Mouse (Mus musculus): ENCODE results near the gene Higd1a. TPM values are rescaled to one million over a fixed set of nuclear protein-coding genes. Genes with fewer than 3 reads are reported as not detected.

Gene Higd1a
- polyA plus RNA-seq, 1 experiment from 2014 or later, result 148 TPM

DNA sequence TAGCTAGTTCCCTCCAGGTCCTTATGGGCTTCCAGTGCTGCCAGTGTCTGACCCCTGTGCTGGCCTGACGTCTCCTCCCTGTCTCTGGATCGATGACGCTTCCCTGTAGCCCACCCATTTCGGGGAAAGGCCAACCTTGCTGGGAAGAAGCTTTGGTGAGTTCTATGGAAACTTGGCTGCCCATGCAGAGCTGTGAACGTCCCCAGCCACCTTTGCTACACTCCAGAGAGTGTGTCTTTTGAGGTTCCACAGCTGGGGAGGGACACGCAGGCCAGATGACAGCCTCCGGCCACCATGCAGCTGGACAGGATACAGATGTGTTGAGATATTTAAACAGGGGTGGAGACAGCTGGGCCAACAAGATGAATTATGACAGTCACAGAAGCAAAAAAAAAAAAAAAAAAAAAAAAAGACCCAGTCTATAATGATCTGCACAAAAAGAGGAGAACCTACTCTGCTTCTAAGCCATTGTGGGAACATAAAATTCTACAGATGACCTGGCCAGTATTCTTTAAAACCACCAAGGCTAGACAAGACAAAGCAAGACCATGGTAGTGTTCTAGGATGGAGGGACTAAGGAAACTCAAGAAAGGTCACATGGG lies 37.3 kb upstream of the Higd1a start:
- ATAC-seq (replicated peaks; ENCODE audit: low FRiP score, low read depth) (0 out of 2 replicates have a peak, but pooled peaks have one; percentile 29), DNase-seq (ENCODE audit: low spot score) (peak; percentile 60)
- Histone ChIP-seq H3K27me3 (ENCODE audit: insufficient read depth, low read length) (no peaks in the 10 kb centered on the region), H3K9me3 (replicated peaks; ENCODE audit: low read length) (no peaks in the 10 kb centered on the region), H3K4me2 (ENCODE audit: low read length) (no peak overlapping the region), H3K4me3 (replicated peaks; ENCODE audit: low read depth, low read length) (no peak overlapping the region), H3K4me1 (replicated peaks; ENCODE audit: insufficient read depth, low read length) (0 out of 2 replicates have a peak, but pooled peaks cover 3% of the 10 kb centered on the region), H3K27ac (no peak overlapping the region), H3K36me3 (ENCODE audit: insufficient read depth, low read length) (no peaks in the 10 kb centered on the region), H3K9ac (ENCODE audit: low read depth, low read length) (no peak overlapping the region)
- WGBS, result 46% methylated on average over 7 of the region's 7 CpGs
- TF ChIP-seq CTCF (IDR thresholded peaks at IDR 0.05; ENCODE audit: low read depth), result no peak

DNA sequence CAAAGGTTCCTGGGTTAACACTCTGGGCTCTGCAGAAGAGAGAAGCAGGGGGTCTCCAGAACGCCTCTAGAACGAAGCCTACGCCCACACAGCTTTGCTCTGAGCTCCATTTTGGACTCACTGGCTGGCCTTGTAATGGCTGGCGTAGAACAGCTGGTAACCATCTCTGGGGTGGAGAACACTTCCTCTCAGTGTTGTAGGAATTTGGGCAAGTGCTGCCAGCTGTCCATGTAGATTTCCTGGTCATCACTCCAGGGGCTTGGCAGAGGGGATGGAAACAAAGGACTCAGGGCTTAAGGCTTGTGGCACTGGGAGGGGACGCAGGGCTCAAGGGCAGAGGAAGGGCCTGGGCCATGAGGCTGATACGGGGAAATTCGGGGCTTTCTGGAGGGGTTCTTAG lies 36.3 kb upstream of the Higd1a start:
- DNase-seq (ENCODE audit: low spot score), result no peak
- Histone ChIP-seq H3K27ac (no peak overlapping the region), H3K9ac (ENCODE audit: low read depth, low read length) (no peak overlapping the region), H3K4me3 (replicated peaks; ENCODE audit: low read depth, low read length) (no peak overlapping the region), H3K9me3 (replicated peaks; ENCODE audit: low read length) (no peaks in the 10 kb centered on the region), H3K27me3 (ENCODE audit: insufficient read depth, low read length) (no peaks in the 10 kb centered on the region), H3K4me2 (ENCODE audit: low read length) (no peak overlapping the region), H3K4me1 (replicated peaks; ENCODE audit: insufficient read depth, low read length) (0 out of 2 replicates have a peak, but pooled peaks cover 7% of the 10 kb centered on the region), H3K36me3 (ENCODE audit: insufficient read depth, low read length) (no peaks in the 10 kb centered on the region)
- no peak for TF ChIP-seq CTCF (IDR thresholded peaks at IDR 0.05; ENCODE audit: low read depth)
- WGBS, result 74% methylated on average over 7 of the region's 7 CpGs
- no peak for ATAC-seq (replicated peaks; ENCODE audit: low FRiP score, low read depth)

DNA sequence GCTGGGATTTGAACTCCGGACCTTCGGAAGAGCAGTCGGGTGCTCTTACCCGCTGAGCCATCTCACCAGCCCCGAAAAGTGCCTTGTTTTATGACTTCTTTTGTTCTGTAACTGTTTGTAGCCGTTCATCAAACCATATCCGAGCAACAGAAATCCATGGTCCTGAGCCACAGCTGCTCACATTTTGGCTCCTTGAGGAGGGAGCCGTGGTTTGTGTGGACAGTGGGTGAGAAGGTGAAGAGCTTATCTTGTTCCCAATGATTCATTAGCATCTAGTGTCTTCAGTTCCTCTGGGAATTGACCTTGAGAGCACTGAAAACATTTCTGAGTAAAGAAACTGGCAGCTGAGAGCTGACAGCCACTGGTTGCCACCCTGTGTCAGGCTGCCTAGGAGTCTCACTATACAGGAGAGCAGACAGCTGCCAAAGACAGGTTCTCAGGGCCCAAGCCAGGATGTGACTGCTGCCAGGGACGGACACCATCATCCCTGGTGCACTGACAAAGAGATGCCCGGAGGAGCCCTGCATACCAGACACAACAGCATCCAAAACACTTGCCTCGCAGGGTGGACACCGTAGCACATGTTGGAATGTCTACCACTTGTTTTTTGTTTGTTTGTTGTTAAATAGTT lies 34.0 kb upstream of the Higd1a start:
- WGBS, result 67% methylated on average over 12 of the region's 12 CpGs
- Histone ChIP-seq H3K9me3 (replicated peaks; ENCODE audit: low read length) (no peaks in the 10 kb centered on the region), H3K27me3 (ENCODE audit: insufficient read depth, low read length) (no peaks in the 10 kb centered on the region), H3K36me3 (ENCODE audit: insufficient read depth, low read length) (no peaks in the 10 kb centered on the region), H3K4me1 (replicated peaks; ENCODE audit: insufficient read depth, low read length) (0 out of 2 replicates have a peak, but pooled peaks cover 7% of the 10 kb centered on the region), H3K9ac (ENCODE audit: low read depth, low read length) (no peak overlapping the region), H3K4me2 (ENCODE audit: low read length) (no peak overlapping the region), H3K27ac (no peak overlapping the region), H3K4me3 (replicated peaks; ENCODE audit: low read depth, low read length) (no peak overlapping the region)
- ATAC-seq (replicated peaks; ENCODE audit: low FRiP score, low read depth), result no peak
- TF ChIP-seq CTCF (IDR thresholded peaks at IDR 0.05; ENCODE audit: low read depth), result no peak
- no peak for DNase-seq (ENCODE audit: low spot score)

DNA sequence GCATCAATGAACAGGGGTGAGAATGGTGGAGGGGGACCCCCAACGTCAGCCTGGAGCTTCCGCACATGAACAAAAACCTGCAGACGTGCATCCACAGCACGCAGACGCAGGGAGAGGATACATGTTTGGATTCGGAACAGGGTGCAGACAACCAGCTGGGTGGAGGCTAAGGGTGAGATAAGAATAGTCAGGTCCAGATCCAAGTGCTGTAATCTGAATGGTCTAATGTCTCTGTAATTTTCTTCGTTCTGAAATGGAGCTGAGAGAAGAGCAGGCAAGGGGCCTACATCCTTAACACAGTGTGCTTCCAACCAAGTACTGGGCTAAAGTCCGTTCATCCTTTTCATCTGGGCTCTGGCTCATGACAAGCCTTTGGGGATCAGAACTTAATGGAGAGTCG lies 33.1 kb upstream of the Higd1a start:
- Histone ChIP-seq H3K9me3 (replicated peaks; ENCODE audit: low read length) (no peaks in the 10 kb centered on the region), H3K4me2 (ENCODE audit: low read length) (no peak overlapping the region), H3K27me3 (ENCODE audit: insufficient read depth, low read length) (no peaks in the 10 kb centered on the region), H3K36me3 (ENCODE audit: insufficient read depth, low read length) (no peaks in the 10 kb centered on the region), H3K27ac (no peak overlapping the region), H3K9ac (ENCODE audit: low read depth, low read length) (no peak overlapping the region), H3K4me3 (replicated peaks; ENCODE audit: low read depth, low read length) (no peak overlapping the region), H3K4me1 (replicated peaks; ENCODE audit: insufficient read depth, low read length) (0 out of 2 replicates have a peak, but pooled peaks cover 7% of the 10 kb centered on the region)
- no peak for TF ChIP-seq CTCF (IDR thresholded peaks at IDR 0.05; ENCODE audit: low read depth)
- 90% methylated on average over 9 of the region's 9 CpGs for WGBS
- ATAC-seq (replicated peaks; ENCODE audit: low FRiP score, low read depth), result no peak
- DNase-seq (ENCODE audit: low spot score), result no peak

DNA sequence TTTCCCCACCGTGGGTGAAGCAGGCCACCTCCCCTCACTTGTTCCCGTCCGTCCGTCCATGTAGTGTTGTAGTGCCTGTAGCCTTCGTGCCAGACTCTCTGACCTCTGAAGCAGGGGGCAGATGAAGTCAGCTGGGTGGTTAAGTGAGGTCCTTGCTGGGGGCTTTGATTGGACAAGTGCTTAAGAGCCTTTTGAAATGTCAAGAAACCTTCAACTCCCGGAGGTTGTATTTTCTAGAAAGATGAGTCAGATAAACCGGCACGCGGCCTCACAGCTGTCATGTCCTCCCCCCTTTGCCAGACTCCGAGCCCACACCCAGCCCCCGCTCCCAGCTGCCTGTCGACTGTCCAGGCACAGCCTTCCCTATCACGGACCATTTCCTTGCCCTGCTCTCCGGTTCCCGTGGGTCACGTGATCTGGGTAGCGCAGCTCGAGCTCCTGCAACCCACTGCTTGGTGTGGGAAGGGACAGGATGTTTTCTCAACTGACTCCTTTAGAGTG lies 32.3 kb upstream of the Higd1a start:
- DNase-seq (ENCODE audit: low spot score) (peak; percentile 73), ATAC-seq (replicated peaks; ENCODE audit: low FRiP score, low read depth) (peak; percentile 54; the same call in 1 of the 2 replicates)
- H3K36me3 ChIP-seq (ENCODE audit: insufficient read depth, low read length), result no peaks in the 10 kb centered on the region
- H3K4me3 ChIP-seq (replicated peaks; ENCODE audit: low read depth, low read length), result no peak overlapping the region
- no peaks in the 10 kb centered on the region for H3K9me3 ChIP-seq (replicated peaks; ENCODE audit: low read length)
- peak overlapping the region; percentile 36; the same call in 1 of the 2 replicates for H3K4me2 ChIP-seq (ENCODE audit: low read length)
- TF ChIP-seq CTCF (IDR thresholded peaks at IDR 0.05; ENCODE audit: low read depth), result no peak
- H3K27ac ChIP-seq, result no peak overlapping the region; the same call in 1 of the 2 replicates
- 4% methylated on average over 18 of the region's 18 CpGs for WGBS
- no peaks in the 10 kb centered on the region for H3K27me3 ChIP-seq (ENCODE audit: insufficient read depth, low read length)
- H3K9ac ChIP-seq (ENCODE audit: low read depth, low read length), result no peak overlapping the region
- 0 out of 2 replicates have a peak, but pooled peaks cover 7% of the 10 kb centered on the region for H3K4me1 ChIP-seq (replicated peaks; ENCODE audit: insufficient read depth, low read length)

DNA sequence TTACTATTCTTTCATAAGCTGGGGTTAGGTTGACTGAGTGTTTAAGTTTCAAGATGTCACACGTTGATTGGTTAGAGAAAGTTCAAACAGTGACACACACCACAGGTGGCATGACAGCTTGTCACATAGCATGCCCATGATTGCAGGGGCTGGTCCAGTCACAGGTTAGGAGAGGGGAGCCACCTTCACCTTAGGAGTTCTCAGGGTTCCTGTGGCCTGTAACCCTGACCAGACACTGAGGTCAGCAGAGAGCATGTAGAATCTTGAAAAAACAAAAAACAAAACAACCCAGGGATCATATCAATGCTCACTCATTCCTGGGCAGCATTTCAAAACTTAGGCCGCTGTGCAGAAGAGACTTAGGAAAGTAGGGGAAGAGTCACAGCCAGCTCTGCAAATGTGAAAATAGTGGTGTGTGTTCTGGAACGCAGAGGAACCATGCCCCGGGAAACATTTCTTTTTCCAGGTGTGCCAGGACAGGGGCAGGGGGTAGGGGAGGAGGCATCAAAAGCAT lies 31.8 kb upstream of the Higd1a start:
- no peaks in the 10 kb centered on the region for H3K36me3 ChIP-seq (ENCODE audit: insufficient read depth, low read length)
- H3K4me3 ChIP-seq (replicated peaks; ENCODE audit: low read depth, low read length), result no peak overlapping the region
- H3K27ac ChIP-seq, result no peak overlapping the region
- no peaks in the 10 kb centered on the region for H3K9me3 ChIP-seq (replicated peaks; ENCODE audit: low read length)
- 40% methylated on average over 4 of the region's 4 CpGs for WGBS
- H3K27me3 ChIP-seq (ENCODE audit: insufficient read depth, low read length), result no peaks in the 10 kb centered on the region
- peak overlapping the region; percentile 36; the same call in 1 of the 2 replicates for H3K4me2 ChIP-seq (ENCODE audit: low read length)
- TF ChIP-seq CTCF (IDR thresholded peaks at IDR 0.05; ENCODE audit: low read depth), result no peak
- DNase-seq (ENCODE audit: low spot score) (no peak), ATAC-seq (replicated peaks; ENCODE audit: low FRiP score, low read depth) (no peak)
- 0 out of 2 replicates have a peak, but pooled peaks cover 7% of the 10 kb centered on the region for H3K4me1 ChIP-seq (replicated peaks; ENCODE audit: insufficient read depth, low read length)
- no peak overlapping the region for H3K9ac ChIP-seq (ENCODE audit: low read depth, low read length)
